Mouse (Mus musculus): ENCODE data around the gene Topaz1.

The Topaz1 gene

DNA sequence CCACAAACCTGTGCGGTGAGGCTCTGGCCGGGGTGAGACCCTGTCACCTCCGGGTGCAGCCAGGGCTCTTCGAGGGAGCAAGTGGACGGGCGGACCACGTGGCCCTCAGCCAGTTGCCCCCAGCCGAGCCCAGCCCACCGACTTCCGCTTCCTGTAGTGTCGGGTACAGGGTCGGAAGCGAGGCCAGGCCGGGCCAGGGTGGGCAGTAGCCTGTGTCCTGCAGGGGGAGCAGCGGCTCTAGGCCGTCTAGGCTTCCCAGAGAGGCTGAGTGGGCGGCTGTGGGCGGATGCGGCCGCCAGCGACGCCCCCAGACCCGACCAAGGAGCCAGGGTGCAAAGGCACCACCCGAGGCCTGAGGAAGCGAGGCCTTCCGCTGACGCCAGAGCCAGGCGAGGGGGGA lies at the start of gene Topaz1:
Gene Topaz1 (plus strand): TSS at position 287 of the 400 bp plus-strand sequence.
- in situ Hi-C loops (cut with MboI; ENCODE audit: low sequenced_read_pairs): no loop called here

DNA sequence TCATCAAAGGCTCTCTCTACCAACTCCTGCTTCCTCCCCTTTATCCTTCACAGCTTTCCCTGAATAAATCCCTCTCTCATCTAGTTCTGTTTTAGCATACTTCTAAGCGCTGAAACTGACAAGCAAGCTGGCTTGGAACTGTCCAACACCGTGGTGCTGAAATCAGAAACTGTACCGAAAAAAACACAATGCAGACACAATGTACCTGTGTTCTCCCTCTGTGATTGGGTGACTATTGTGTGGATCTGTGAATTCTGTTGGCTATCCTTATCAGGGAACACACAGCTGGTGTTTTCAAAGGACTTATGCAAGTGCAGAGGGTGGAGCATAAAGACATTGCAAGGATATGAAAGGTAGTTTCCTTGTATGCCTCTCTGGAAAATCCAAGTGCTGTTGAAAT lies 45.3 kb upstream of the Topaz1 start:
- in situ Hi-C loops (cut with MboI; ENCODE audit: low sequenced_read_pairs): no loop called here

DNA sequence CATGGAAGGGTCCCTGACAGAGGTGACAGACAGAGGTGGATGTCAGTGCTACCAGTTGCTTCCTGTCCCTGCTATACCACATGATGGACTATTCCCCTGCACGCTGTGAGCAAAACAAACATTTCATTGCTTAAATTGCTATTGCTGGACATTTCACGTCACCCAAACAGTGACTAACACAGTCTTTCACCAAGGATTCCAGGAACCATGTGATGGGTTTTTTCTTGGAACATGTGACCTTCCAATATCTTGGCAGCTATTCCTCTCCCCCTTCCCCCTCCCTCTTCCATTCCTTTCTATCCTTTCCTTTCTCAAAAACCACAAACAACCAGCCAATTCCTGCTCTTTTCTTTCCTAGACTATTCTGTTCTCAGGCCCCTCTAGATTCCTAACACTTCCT lies 33.3 kb upstream of the Topaz1 start:
- in situ Hi-C loops (cut with MboI; ENCODE audit: low sequenced_read_pairs): no loop called here

DNA sequence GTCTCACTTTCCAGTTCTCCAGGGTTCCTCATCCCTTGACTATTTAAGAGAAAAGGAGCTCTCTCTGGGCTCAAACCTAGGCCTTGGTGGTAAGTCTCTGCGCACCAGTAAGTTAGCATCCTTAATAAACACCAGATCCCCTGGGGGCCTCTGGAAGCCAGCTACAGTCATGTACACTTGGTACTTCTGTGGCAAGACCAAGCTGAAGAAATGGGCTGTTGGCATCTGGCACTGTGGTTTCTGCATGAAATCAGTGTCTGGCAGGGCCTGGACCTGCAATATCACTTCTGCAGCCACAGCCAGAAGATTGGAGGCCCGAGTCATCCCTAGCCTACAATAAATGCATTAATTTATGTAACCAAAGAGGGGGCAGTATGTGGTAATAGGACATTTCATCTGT lies 32.1 kb upstream of the Topaz1 start:
- in situ Hi-C loops (cut with MboI; ENCODE audit: low sequenced_read_pairs): no loop called here

DNA sequence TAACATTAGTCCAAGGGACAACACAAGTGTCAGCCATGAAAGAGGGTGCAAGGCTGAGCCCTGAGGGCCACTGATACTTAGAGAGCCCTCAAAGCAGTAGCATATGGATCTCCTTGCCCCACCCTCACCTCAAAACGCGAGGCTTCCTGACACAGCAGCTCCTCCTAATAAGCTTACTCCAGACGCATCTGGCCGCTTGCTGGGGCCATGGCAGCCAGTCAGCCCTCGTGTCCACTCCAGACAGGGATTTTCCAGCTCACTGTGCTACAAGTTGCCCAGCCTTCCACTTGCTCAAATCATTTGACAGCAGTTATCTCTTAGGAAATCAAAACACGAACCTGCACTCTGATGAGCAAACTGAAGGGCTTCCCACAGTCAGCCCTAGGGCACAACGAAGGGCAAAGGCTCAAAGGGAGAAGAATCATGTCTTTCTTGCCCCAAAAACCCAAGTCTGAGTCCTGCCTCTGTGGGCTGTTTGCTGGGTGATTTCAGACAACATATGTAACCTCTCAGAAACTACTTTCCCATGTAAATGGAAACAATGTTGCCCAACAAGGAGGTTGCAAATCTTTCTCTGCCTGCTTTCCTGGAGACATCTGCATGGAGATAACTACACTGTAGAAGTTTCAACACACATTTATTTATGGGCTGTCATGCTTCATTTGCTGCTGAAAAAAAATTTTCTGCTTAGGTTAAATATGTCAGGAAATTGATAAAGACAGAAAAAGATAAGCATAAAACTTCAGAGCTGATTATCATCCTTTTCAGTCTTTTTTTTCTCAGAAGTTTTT lies 30.8 kb upstream of the Topaz1 start:
- in situ Hi-C loops (cut with MboI; ENCODE audit: low sequenced_read_pairs): no loop called here

DNA sequence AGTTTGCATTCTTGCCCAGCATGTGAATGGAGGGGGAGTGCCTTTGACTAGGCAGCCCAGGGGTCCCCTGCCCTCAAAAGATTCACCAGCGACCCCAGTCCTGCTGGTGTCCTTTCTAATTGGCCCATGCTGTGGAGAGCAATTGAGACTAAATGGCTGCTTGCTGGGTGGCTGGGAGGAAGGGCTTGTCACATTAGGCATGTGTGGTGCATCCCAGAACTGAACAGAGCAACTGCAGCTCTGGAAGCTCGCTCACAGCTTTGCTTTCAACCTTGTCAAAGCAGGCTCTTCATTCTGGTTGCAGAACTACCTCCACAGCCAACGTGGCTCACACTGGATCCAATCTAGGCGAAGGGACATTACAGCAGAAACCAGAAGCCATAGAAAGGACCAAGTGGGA lies 24.9 kb upstream of the Topaz1 start:
- in situ Hi-C loops (cut with MboI; ENCODE audit: low sequenced_read_pairs): no loop called here

DNA sequence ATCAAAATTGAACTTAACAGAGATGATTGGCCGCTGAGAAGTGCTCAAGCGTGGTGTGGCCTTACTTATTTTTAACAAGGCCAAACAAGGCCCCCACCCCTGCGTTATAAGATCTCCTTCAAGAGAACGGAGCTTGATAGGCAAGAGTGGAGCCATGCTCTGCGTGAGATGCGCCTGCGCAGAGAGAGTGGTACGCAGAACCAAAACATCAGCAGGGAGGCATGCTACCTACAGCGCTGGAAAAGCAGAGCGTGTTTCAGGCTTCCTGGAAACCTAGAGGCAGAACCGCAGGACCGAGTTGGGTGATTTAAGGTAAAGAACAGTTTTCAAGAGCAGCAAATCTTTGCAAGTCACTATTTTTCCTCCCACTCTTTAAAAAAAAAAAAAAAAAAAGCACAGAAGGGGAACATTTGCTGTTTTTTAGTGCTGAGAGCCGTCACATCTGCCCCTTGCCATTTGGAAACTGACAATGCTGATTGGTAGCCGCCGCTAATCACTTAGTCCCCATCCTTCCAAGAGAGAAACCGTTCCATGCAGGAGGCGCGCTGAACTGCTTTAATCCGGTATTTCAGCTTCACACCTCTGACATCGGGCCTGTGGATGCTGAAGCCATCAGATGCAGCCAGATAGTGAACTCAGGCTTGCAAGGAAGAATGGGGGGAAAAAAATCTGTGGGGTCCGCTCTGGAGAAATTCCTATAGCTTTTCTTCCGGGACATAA lies 21.9 kb upstream of the Topaz1 start:
- in situ Hi-C loops (cut with MboI; ENCODE audit: low sequenced_read_pairs): no loop called here

DNA sequence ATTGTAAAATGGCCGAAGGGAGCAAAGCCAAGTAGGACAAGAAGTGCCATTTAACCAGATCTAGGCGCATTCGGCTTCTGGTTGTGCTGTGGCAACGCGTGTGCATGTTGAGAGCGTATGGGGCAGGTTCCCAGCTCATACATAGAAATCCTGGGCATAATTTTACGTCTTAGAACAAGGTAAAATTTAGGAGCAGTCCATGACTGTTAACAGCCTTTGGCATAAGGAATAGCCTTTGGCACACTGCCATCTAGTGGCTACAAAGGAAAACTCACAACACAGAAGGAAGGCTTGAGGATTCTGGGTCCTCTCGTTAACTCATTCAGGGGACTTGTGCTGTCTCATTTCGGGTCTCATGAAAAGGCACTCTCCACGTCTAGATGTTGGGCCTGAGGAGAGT lies 17.6 kb upstream of the Topaz1 start:
- in situ Hi-C loops (cut with MboI; ENCODE audit: low sequenced_read_pairs): no loop called here

DNA sequence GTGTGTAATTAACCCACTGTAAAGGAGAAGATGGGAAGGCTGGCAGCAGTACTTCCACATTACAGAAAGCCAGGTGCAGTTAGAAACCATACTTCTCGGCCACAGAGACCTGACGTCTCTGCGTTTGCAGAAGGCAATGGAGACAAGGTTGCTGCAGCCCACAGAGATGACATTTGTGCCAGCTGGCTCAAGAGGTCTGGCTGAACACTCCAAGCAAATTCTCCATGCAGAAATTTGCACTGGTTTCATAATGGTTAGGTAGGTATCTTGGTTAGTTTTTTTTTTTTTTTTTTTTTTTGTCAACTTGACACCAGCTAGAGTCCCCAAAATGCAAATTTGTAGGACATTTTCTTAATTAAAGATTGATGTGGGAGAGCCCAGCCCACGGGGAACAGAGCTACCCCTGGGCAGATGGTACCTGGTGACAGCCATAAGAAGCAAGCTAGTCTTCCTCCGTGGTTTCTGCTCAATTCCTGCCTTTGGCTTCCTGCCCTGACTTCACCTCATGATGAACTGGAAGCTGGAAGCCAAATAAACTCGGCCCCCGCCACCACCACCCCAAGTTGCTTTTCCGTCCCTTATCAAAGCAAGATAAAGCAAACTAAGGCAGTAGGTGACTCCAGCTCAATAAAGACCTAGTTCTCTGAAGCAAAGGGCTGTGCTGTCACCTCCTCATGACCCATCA lies 14.9 kb upstream of the Topaz1 start:
- in situ Hi-C loops (cut with MboI; ENCODE audit: low sequenced_read_pairs): no loop called here

DNA sequence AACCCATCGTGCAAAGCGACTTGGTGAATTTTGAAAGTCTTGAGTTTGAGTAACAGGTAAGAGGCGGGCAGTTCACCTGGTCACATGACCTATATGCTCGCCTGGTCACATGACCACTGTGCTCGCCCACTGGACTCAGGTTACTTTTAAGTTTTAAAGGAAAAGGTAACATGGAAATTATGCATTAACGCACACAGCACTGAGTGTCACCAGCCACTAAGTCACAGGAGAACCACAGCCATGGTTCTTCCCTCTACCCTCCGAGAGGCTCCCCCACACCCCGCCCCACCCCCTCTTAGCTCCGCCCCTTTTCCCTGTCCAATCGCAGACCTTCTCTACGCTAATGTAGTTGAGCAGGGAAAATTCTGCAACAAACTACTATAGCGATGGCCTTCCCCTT lies 13.9 kb upstream of the Topaz1 start:
- in situ Hi-C loops (cut with MboI; ENCODE audit: low sequenced_read_pairs): no loop called here

DNA sequence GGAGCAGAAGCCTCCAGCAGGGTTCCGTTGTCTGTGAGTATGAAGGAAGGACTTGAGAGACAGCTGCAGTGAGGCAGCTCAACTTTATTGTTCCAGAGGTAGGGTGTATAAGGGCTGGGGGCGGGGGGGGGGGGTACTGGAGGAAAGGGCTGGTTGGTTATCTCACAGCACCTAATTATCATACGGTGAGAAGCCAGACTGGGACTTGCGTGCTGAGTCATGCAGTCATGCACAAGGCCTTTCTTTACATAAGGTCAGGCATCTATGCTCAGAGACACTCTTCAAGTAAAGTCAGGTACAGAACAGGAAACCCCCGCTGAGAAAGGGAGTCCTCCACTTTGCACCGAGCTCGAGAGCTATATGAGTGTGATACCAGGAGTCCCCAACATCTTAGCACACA lies 12.2 kb upstream of the Topaz1 start:
- in situ Hi-C loops (cut with MboI; ENCODE audit: low sequenced_read_pairs): no loop called here

DNA sequence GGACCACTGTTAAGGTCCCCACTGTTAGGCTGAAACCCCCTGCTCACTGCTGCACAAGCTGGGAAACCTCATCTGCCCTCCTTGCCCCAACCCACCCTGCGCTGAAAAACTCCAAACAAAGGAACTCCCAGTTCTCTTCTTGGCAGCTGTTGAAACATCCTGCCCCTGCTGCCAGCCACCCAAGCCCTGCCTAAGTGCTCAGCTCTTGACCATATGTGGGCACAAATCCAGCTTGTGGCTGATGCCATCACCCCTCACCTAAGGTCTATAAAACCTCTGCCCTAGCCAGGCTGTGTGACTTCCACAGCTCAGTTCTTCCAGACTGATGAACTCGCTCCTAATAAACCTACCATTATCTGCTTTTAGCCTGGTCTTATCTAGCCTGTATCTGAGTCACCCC lies 11.1 kb upstream of the Topaz1 start:
- in situ Hi-C loops (cut with MboI; ENCODE audit: low sequenced_read_pairs): no loop called here

DNA sequence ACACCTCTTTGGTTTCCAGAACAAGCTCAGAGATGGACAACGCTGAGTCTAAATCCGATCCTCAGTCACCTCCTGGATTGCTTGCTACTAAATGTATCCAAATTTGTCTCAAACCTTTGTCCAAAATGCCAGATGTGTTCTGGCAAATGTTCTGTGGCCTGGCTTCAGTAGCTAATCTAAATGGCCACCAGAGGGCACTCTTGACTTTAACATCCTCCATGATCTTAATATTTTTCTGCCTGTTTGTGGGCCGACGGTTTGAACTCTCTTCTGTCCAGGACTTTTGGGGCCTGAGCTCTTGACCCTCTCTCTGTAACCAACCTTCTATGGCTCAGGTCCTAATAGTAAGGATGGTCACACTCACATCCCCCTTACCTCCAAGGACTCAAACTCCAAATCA lies 10.4 kb upstream of the Topaz1 start:
- in situ Hi-C loops (cut with MboI; ENCODE audit: low sequenced_read_pairs): no loop called here

DNA sequence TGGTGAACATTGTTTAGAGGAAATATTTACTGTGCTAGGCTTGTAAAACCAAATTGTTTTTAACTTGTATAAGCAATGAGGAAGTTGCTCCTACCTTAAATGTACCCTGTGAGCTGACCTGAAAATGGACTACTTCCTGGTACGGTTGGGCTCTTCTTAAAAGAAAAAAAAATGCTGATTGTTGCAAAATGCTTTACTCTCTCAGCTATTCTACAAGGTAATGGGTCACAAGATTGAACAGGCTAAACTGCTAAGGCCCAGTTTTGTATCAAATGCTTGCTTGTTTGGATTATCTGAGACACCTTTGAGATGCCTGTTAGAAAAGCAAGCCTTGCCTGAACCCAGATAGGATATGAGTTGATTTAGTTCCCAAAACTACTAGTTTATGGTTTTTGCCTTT lies 1.3 kb upstream of the Topaz1 start:
- in situ Hi-C loops (cut with MboI; ENCODE audit: low sequenced_read_pairs): no loop called here

DNA sequence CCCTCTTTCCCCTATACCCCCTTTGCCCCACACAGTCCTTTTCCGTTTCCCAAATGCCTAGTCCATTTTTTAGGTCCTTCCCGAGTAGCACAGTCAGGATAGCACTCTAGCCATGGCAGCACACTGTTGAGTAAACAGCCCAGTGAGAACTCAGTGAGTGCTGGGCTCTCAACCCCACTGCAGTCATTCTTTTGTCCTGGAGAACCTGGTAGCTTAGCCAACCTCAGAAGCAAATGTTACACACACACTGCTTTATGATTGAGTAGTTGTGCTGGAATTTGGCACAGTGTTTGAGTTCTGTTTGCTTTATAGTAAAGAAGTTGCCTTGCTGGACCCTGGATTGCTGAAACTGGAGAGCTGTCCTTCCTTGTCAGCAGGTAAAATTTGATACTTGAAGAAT lies 10.5 kb downstream of the Topaz1 start:
- in situ Hi-C loops (cut with MboI; ENCODE audit: low sequenced_read_pairs): no loop called here

DNA sequence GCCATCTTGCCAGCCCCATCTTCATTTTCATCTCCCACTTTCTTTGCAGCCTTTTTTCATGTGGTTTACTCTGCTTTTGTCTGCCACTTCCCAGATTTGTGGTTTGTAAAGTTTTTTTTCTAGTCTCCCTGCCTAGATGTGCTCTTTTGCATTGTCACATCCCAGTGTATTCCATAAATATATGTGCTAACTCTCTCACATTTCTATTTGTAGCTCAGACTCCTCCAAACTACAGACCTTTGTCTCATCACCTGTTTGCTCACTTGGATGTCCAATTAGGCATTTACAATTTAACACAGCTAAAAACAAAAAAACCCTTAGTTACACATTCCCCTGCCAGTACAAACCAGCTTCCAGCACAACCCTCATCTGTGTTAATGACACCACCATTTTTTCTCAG lies 13.0 kb downstream of the Topaz1 start:
- in situ Hi-C loops (cut with MboI; ENCODE audit: low sequenced_read_pairs): no loop called here

DNA sequence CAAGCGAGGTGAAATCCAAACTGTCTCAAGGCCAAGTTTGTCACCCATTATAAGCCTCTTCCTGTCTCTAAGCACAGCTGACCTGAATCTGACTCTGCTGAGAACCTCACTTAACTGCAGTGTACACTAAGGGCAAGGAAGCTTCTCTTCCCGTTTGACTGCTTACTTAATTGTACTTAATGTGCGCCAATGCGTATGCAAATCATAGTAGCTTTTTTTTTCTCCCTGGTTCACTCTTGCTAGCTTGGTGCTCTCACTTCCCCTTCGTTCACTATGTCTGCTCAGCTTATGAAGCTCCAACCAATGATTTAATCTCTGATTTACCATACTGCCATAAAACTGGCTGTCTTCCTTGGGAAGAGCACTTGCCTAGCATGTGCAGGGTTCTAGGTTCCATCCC lies 38.1 kb downstream of the Topaz1 start:
- in situ Hi-C loops (cut with MboI; ENCODE audit: low sequenced_read_pairs): no loop called here

DNA sequence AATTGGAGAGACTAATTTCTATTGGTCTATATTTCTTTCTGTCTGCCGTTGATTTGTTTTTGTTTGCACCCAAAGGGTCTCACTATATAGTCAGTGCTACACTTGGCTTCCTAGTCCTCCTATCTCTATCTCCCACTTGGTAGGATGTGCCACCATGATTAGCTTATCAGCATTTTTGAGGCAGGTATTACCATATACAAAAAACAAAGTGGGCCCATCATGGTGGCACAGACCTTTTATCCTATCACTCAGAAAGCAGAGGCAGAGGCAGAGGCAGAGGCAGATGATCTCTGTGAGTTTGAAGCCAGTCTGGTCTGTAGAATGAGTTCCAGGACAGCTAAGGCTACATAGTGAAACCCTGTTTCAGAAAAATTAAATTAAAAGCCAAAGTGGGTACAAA lies 39.4 kb downstream of the Topaz1 start:
- in situ Hi-C loops (cut with MboI; ENCODE audit: low sequenced_read_pairs): no loop called here

DNA sequence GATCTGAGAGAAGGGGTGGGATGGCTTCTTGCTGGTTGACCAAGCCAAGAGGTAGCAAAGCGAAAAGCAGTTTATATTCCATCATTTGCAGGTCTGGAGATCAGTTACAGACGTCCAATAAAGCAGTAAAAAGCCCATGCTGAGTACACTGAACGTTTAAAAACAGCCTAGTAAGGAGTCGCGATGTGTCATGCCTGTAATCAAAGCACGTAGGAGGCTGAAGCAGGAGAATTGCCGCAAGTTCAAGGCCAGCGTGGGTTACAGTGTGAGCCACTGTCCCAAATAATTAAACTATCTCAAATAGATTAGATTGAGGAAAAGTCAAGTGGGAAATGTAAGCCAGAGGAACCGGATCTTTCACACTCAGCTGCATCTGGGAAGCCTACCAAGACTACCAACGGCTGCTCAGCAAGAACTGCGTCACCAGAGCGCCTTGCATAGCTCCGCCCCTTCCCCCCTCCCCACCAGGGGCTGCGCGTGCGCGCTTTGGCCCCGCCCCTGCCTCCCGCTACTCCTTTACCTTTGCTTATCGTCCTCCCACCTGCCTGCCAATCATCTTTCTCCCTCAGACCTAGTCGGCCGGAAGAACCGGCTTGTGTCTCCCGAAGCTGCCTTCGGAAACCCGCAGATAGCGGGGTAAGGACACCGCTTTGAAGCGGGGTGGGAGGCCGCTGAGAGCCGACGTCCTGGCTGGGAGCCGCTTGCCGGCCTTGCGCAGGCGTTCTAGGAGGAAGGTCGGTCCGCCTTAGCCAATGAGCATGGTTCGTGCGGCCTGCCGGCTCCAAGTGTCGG lies 58.1 kb downstream of the Topaz1 start, which contains the start of gene Tcaim:
Gene Tcaim (plus strand): TSS at position 487 of the 792 bp plus-strand sequence.
- in situ Hi-C loops (cut with MboI; ENCODE audit: low sequenced_read_pairs): no loop called here

DNA sequence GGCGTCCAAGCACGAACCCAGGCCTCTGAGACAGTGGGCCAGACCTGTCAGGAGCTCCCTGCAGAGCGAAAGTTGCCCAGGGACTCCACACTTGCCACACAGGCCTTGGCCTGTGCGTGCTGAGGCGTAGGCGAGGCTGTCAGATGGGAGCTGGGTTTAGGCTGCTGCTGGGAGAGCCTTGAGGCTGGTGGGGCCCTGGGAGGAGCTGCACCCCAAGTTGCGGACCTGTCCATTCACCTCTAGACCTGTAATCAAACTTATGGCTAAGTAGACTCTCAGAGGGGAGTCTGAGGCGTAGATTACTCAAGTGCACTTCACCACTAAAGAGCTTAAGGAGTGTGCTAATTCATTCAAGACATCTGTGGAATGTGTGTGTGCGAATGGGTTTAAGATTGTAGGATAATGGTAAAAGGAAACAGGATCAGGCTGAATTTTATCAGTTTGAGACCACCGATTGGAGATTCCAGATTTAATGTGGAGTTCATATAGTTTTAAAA lies 58.7 kb downstream of the Topaz1 start:
- in situ Hi-C loops (cut with MboI; ENCODE audit: low sequenced_read_pairs): no loop called here

DNA sequence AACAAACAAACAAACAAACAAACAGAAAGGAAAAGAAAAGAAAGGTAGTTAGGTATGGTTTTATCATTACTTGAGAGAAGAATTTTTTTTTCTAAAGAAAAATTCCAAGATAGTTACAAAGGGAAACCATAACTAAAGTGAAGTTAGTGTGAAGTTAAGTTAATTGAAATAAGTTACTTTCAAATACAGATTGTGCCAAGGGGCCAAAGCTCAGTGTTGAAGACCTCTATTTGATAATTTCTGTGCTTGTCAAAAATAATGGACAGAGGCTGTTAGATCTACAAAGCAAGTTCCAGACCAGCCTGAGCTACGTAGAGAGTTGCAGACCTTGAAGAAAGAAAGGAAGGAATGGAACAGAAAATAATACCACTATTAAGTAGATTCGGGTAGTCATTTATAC lies 60.0 kb downstream of the Topaz1 start:
- in situ Hi-C loops (cut with MboI; ENCODE audit: low sequenced_read_pairs): no loop called here
